Mouse (Mus musculus) embryo, embryonic 10.5 days (tissue): ENCODE results near the gene Cc2d1a.

ENCODE experiments used
- DNase-seq: peaks from one replicate; pipeline ENCODE4 v3.0.0-alpha.2; 2015; ENCODE audit warnings: low spot score

Cc2d1a gene

DNA sequence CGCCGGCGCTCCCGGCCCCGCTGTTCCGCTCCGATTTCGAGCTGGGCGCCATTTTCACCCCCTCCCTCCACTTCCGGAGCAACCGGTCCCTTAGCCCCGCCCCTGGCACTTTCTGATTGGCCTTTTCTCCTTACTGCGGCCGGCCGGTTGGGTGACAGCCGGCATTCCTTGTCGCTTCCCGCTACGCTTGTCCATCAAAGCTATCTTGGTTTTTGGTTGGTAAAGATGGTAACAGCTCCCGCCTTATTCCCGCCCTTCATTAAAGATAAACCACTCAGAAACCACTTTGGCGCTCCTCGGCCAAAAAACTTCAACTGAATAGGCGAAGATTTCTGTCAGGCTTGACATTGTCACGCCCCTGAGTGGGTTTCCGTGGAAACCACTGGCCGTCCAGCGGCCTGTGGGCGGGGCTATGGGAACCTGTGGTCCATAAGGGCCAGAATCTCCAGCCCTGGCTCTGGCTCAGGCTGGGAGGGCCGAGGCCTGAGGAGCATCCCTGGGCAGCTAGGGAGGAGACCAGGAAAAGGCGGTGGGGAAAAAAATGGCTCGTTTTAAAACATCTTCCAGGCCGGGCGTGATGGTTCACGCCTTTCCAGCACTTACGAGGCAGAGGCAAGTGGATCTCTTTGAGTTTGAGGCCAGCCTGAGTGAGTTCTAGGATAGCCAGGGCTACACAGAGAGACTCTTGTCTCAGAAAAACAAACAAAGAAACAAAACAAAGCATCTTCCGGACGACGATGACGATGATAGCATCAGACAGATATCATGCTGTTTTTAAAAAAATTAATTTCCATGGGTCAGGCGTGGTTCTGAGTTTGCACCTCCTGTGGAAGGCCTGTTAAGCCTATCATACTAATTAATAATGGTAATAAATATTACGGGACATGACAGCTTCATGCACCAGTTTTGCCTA lies 42.8 kb downstream of the Cc2d1a start, which contains the start of gene Dcaf15:
Gene Dcaf15, minus strand, starts transcription at position 72 of the 913 bp plus-strand sequence.
- peak; percentile 100 for DNase-seq

DNA sequence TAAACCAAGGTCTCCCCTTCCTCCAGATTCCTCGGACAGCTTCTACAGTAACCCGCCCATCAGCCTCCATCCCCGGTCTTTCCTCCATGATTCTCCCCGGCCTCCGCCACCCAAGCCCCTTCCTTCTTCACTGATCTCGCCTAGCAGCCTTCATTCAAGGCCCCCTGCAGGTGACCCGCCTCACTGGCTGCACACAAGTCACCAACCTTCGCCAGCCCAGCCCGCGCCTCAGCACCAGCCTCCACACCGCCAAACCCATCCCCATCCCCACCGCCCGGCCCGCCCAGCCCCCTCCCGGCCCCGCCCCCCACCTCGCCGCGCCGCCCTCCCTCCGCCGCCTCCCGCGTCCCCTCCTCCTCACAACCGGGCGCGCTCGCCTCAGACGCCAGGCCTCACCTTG lies 43.5 kb downstream of the Cc2d1a start:
- DNase-seq = peak; percentile 83

DNA sequence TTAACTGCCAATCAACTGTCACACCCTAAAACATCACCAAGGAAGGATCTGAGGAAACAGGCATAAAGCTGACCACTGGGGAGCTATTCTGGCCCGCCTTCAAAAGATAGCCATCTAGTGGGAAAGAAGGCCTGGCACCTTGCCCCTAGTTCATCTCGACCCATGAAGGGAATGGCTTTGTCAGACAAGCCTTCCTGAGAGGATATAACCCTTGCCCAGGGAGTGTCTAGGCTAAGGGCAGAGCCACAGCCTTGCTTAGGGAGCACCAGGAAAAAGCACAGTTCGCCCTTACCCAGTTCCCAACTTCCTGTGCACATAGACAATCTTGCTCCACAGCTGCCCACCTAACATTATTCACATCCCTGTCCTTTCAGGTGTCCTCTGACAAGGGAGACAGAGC lies 44.1 kb downstream of the Cc2d1a start:
- no peak for DNase-seq

DNA sequence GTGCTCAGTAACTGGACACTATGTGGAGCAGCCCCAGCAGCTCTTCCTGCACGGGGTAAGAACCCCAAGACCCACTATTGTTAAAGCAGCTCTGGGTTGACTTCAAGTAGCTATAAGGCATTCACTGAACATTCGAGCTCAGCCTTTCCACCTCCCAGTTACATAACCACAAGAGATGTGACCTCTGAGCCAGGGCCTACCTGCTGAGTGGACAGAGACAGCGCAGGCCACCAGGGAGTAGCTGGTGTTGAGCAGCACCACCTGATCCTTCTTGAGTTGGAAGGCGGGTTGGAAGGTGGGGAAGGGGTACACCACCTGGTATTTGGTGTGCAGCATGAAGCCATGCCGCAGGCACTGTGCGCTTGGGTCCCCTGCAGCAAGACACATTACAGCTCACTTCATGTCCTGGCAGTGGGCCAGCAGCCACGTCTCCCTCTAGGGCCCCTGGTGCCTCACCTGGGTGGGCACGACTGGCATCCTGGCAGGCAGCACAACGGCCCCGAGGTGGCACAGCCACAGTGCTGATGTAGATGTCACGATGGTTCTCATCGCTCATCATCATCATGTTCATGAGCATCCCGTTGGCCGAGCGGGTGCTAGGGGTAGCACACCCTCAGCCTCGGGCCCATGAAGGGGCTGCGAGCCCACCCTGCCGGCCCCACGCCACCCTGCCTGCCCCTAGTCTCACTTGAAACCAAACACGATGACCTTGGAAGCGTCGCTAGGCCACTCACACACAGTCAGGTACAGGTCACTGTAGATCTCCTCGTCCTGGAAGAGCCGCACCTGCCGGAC lies 46.1 kb downstream of the Cc2d1a start:
- DNase-seq = no peak

DNA sequence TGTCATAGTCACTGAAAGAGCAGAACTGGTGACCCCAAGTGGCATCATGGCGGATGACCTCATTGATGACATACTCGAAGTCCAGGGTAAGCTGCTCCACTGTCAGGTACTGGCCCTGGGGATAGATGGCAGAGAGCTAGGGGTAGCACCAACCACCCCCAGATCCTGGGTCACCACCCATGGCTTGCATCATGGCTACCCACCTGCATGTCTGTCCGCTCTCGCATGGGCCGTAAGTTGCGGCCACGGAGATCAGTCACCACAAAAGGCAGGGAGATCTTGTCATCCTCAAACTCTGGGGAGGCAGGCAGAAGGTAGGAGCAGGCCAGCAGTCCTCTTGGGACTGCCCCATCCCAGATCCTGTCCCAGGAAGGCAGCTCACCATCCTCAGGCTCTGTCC lies 49.4 kb downstream of the Cc2d1a start:
- no peak for DNase-seq

DNA sequence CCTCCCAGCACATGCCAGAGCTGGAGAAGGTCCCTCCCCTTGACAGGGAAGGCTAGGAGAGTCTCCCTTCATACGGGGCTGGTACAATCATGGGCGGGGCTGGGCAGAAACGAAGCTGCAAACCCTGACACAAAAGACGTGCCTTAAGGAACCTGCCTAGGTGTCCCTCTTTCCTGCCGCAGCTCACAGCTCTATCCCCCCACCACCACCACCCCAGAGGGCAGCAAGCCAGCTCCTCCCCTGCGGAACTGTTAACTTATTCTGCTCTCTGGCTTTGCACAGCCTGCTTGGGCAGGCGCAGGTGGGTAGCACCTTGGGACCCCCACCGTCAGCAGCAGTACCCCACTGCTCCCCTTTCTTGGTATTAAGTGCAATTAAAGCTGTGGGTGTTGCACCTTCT lies 51.7 kb downstream of the Cc2d1a start:
- DNase-seq = no peak

DNA sequence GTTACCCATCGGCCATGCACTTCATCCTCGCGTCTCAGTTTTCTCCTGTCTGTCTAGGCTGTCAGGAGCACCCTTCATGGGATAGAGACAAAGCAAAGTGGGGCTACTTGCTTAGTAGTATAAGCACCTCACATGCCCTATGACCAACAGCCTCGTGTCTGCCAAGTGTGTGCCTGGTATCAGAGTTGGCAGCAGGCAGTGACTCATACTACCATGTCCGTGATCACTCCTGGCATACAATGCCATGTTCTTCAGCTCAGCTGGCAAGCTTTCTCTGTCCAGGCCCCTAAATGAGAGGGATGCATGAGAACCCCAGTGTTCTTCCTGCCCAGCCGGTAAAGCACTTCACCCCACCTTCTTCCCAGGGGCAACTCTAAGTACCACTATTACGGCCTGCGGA lies 57.2 kb downstream of the Cc2d1a start:
- DNase-seq = no peak

DNA sequence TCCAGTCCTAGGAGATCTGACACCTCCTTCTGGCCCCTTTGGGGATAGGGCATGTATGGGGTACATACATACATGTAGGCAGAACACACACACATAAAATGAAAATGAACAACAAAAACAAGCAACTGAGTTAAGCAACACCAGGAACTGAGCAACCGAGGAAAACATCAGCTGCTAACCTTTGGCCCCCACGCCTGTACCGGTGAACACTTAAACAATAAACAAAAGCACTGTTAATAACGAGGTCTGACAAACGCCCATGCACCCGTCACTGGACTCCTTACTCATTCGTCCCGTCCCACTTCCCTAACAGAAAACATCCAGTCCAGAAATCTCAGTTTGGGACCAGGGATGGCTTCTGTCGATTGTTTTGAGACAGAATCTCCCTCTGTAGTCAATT lies 58.5 kb downstream of the Cc2d1a start:
- no peak for DNase-seq

DNA sequence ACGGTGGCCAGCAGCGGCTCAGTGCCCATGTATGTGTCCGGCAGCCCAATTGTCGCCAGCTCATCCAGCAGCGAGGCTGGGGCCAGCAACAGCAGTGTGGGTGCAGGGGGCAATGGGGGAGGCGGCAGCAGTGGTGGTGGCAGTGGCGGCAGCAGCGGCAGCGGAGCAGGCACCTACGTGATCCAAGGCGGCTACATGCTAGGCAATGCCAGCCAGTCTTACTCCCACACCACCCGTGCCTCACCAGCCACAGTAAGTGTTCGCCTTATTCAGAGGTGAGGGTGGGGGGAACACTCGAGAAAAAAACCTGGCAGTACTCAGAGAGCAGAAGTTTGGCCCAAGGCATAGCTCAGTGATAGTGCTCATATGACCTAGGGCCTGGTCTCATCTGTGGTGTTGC lies 59.9 kb downstream of the Cc2d1a start:
- no peak for DNase-seq

DNA sequence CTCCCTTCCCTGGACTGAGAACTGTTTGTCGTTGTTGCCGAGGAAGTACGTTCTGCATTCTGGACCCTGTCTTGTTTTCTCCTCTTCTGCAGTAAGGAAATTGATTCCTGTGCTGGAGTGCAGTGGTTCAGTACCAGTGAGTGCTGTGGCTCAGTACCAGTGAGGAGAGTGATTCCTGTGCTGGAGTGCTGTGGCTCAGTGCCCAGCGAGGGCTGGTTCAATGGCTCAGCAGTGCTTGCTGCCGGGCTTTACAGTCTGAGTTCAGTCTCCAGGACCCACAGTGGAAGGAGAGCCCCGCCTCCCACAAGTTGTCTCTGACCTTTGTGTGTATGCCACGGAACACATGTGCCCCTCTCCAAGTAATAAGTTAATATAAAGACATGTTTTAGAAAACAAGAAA lies 60.6 kb downstream of the Cc2d1a start:
- DNase-seq = no peak

DNA sequence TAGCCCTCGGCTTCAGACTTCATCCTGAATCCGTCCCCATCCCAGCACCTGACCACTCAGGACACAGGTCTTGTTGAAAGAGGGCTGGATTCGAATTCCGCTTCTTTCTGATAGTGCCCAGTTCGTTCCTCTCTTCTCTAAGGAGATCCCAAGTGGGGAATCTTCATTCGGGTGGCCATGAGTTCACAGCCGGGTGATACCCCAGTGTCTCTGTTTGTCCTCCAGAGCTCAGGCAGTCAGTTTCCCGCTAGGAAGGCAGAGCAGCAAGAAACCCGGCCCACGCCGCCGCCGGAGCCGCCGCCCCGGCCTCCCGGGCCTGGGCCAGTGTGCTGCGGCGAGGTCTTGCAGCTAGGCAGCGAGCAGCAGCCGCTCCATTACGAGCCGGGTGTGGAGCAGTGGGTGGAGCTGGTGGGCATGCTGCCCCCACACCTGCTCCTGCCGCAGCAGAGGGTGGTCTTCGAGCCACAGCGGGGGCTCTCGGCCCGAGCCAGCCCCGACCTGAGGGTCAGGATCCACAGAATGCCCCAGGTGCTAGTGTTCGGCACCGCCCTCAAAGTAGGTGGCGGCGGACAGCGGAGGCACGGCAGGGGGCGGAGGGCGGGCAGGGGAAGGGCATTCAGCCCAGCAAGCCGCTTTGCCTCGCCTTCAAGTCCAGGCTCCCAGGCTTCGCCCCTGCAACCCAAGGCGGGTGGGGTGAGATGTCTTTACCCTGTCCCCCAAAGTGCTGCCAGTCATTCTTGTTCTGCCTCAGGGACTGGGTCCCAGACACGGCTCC lies 63.2 kb downstream of the Cc2d1a start:
- DNase-seq = peak; percentile 4

DNA sequence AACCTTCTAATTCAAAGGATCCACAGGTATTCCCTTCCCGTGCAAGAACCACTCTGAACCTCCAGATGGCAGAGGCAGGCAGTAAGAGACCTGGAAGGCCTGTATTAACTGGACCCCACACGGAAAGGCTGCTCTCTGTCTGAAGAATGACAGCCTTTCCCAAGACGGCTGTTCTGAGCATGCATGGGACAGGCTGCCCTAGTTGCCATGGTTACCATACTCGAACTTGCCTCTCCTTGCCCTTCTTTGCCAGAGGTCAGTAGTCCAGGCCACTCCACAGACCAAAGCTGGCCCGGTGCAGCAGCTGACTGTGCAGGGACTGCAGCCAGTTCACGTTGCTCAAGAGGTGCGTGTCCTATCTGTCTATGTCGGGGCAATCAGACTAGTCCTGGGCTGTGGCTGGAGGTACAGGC lies 63.9 kb downstream of the Cc2d1a start:
- DNase-seq = peak; percentile 82
